Mouse (Mus musculus): ENCODE results near the gene Phex. TPM values are rescaled to one million over a fixed set of nuclear protein-coding genes. Genes with fewer than 3 reads are reported as not detected.

The Phex gene
- polyA plus RNA-seq, 1 experiment, result not detected

DNA sequence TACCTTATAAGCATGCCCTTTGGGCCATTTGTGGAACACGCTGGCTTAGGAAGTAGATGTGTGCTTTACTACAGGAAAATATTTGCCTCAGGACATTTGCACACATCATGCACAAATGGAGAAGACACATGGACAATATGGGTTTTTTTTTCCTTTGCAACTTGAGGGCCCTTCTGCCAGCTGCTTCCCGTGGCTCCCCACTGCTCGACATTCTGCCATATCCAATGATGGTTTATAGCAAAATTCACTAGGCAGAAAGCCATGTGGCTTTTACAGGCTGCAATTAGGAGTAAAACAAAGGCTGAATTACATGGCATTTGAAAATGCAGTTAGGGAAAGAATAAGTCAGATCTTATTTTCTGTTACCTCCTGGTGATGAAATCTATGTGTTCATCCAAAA lies 104.8 kb downstream of the Phex start:
- Histone ChIP-seq H3K4me3 (ENCODE audit: low read depth, low read length) (no peak overlapping the region), H3K27ac (ENCODE audit: insufficient read depth, low read depth, low read length) (no peak overlapping the region), H3K27me3 (ENCODE audit: control insufficient read depth, insufficient read depth, low read length) (no peaks in the 10 kb centered on the region), H3K4me1 (ENCODE audit: control insufficient read depth, insufficient read depth, insufficient read length, low read length) (no peaks in the 10 kb centered on the region), H3K36me3 (ENCODE audit: control insufficient read depth, insufficient read depth, low read length) (no peaks in the 10 kb centered on the region)
- 74% methylated on average over 3 of the region's 3 CpGs for WGBS
- no peak for TF ChIP-seq POLR2A (IDR thresholded peaks at IDR 0.05; ENCODE audit: low read depth, low read length)
- no peak for TF ChIP-seq CTCF (IDR thresholded peaks at IDR 0.05; ENCODE audit: extremely low read depth, insufficient read length, insufficient replicate concordance, low read depth, low read length)

DNA sequence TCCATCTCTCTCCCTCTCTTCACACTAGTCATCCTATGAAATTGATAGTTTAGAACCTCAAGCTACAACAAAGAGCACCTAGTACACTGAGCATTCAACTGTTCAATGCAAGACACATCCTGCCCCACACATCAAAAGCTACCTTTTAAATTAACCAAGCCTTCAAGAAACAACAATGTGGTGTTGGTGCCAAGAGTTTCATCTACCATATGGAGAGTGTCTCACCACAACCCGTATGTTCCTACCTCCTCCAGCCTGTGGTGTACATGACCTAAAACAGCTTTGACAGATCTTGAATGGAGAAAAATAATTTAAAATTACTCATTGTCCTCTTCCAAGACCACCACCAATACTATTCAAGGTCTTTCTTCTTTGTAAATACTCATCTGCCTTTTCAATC lies 106.9 kb downstream of the Phex start:
- Histone ChIP-seq H3K4me3 (ENCODE audit: low read depth, low read length) (no peak overlapping the region), H3K36me3 (ENCODE audit: control insufficient read depth, insufficient read depth, low read length) (no peaks in the 10 kb centered on the region), H3K27ac (ENCODE audit: insufficient read depth, low read depth, low read length) (no peak overlapping the region), H3K4me1 (ENCODE audit: control insufficient read depth, insufficient read depth, insufficient read length, low read length) (no peaks in the 10 kb centered on the region), H3K27me3 (ENCODE audit: control insufficient read depth, insufficient read depth, low read length) (no peaks in the 10 kb centered on the region)
- TF ChIP-seq POLR2A (IDR thresholded peaks at IDR 0.05; ENCODE audit: low read depth, low read length) (no peak), CTCF (IDR thresholded peaks at IDR 0.05; ENCODE audit: extremely low read depth, insufficient read length, insufficient replicate concordance, low read depth, low read length) (no peak)
- 63% methylated on average over 1 of the region's 1 CpGs for WGBS

DNA sequence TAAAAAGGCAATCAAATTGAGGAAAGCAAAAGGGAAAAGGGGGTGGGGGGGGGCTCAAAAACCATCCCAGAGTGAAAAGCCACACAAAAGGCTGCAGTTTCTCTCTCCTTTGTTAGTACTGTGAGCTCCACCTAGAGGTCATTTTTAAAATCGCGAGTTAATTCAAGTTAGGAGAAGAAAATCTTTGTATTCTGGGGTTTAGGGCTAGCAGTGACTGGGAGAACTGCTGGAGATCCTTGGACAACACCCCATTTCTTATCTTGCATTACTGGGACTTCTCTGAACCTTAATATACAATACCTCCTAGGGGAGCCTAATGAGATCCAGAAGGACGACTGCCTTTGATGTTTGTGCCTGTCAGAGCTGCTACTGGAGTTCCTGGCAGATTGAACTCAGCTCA lies 107.7 kb downstream of the Phex start:
- Histone ChIP-seq H3K4me3 (ENCODE audit: low read depth, low read length) (no peak overlapping the region), H3K27me3 (ENCODE audit: control insufficient read depth, insufficient read depth, low read length) (no peaks in the 10 kb centered on the region), H3K36me3 (ENCODE audit: control insufficient read depth, insufficient read depth, low read length) (no peaks in the 10 kb centered on the region), H3K27ac (ENCODE audit: insufficient read depth, low read depth, low read length) (no peak overlapping the region), H3K4me1 (ENCODE audit: control insufficient read depth, insufficient read depth, insufficient read length, low read length) (no peaks in the 10 kb centered on the region)
- 6% methylated on average over 3 of the region's 3 CpGs for WGBS
- TF ChIP-seq POLR2A (IDR thresholded peaks at IDR 0.05; ENCODE audit: low read depth, low read length) (no peak), CTCF (IDR thresholded peaks at IDR 0.05; ENCODE audit: extremely low read depth, insufficient read length, insufficient replicate concordance, low read depth, low read length) (no peak)

GRCm38 (mm10) chrX:157306796-157307405 lies 108.2 kb downstream of the Phex start:
- no peak overlapping the region for H3K27ac ChIP-seq (ENCODE audit: insufficient read depth, low read depth, low read length)
- TF ChIP-seq CTCF (IDR thresholded peaks at IDR 0.05; ENCODE audit: extremely low read depth, insufficient read length, insufficient replicate concordance, low read depth, low read length), result no peak
- TF ChIP-seq POLR2A (IDR thresholded peaks at IDR 0.05; ENCODE audit: low read depth, low read length), result no peak
- no peak overlapping the region for H3K4me3 ChIP-seq (ENCODE audit: low read depth, low read length)
- no peaks in the 10 kb centered on the region for H3K36me3 ChIP-seq (ENCODE audit: control insufficient read depth, insufficient read depth, low read length)
- no peaks in the 10 kb centered on the region for H3K4me1 ChIP-seq (ENCODE audit: control insufficient read depth, insufficient read depth, insufficient read length, low read length)
- no peaks in the 10 kb centered on the region for H3K27me3 ChIP-seq (ENCODE audit: control insufficient read depth, insufficient read depth, low read length)
- whole genome bisulfite sequencing, result 56% methylated on average over 4 of the region's 4 CpGs

- TF ChIP-seq POLR2A (IDR thresholded peaks at IDR 0.05; ENCODE audit: low read depth, low read length) (no peak), CTCF (IDR thresholded peaks at IDR 0.05; ENCODE audit: extremely low read depth, insufficient read length, insufficient replicate concordance, low read depth, low read length) (no peak)
- Histone ChIP-seq H3K4me1 (ENCODE audit: control insufficient read depth, insufficient read depth, insufficient read length, low read length) (no peaks in the 10 kb centered on the region), H3K4me3 (ENCODE audit: low read depth, low read length) (no peak overlapping the region), H3K27ac (ENCODE audit: insufficient read depth, low read depth, low read length) (no peak overlapping the region), H3K36me3 (ENCODE audit: control insufficient read depth, insufficient read depth, low read length) (no peaks in the 10 kb centered on the region), H3K27me3 (ENCODE audit: control insufficient read depth, insufficient read depth, low read length) (no peaks in the 10 kb centered on the region)
- 80% methylated on average over 5 of the region's 5 CpGs for WGBS
Measured at GRCm38 (mm10) chrX:157305852-157306232, 109.3 kb downstream of the Phex start.

GRCm38 (mm10) chrX:157305193-157305851 lies 109.8 kb downstream of the Phex start:
- no peaks in the 10 kb centered on the region for H3K36me3 ChIP-seq (ENCODE audit: control insufficient read depth, insufficient read depth, low read length)

GRCm38 (mm10) chrX:157292411-157292810 lies 122.7 kb downstream of the Phex start:
- H3K27ac ChIP-seq (ENCODE audit: insufficient read depth, low read depth, low read length), result no peak overlapping the region
- TF ChIP-seq CTCF (IDR thresholded peaks at IDR 0.05; ENCODE audit: extremely low read depth, insufficient read length, insufficient replicate concordance, low read depth, low read length), result no peak
- TF ChIP-seq POLR2A (IDR thresholded peaks at IDR 0.05; ENCODE audit: low read depth, low read length), result no peak
- no peak overlapping the region for H3K4me3 ChIP-seq (ENCODE audit: low read depth, low read length)
- H3K27me3 ChIP-seq (ENCODE audit: control insufficient read depth, insufficient read depth, low read length), result no peaks in the 10 kb centered on the region
- H3K36me3 ChIP-seq (ENCODE audit: control insufficient read depth, insufficient read depth, low read length), result no peaks in the 10 kb centered on the region
- no peaks in the 10 kb centered on the region for H3K4me1 ChIP-seq (ENCODE audit: control insufficient read depth, insufficient read depth, insufficient read length, low read length)

More at GRCm38 (mm10) chrX:157305193-157305851, 109.8 kb downstream of the Phex start:
- TF ChIP-seq POLR2A (IDR thresholded peaks at IDR 0.05; ENCODE audit: low read depth, low read length), result no peak
- no peak for TF ChIP-seq CTCF (IDR thresholded peaks at IDR 0.05; ENCODE audit: extremely low read depth, insufficient read length, insufficient replicate concordance, low read depth, low read length)
- 44% methylated on average over 6 of the region's 6 CpGs for WGBS
- Histone ChIP-seq H3K4me3 (ENCODE audit: low read depth, low read length) (no peak overlapping the region), H3K27me3 (ENCODE audit: control insufficient read depth, insufficient read depth, low read length) (no peaks in the 10 kb centered on the region), H3K4me1 (ENCODE audit: control insufficient read depth, insufficient read depth, insufficient read length, low read length) (no peaks in the 10 kb centered on the region), H3K27ac (ENCODE audit: insufficient read depth, low read depth, low read length) (no peak overlapping the region)
